Mouse (Mus musculus) cortical plate, adult 2 months (tissue): ENCODE measurements at regions not wholly inside any gene's neighbourhood (a gene's known extent, or its start where the extent isn't known, plus 50 kb on each side); places are given as distances from the start of the nearest gene placed in this dataset.

Experiments used
- CTCF ChIP-seq: fragments of 200-500 bp; IDR thresholded peaks from 2 replicates; pipeline ENCODE4 v1.5.1; 2011; ENCODE audit warnings: mild to moderate bottlenecking, control low read depth, low read length; ENCODE audit not compliant: insufficient read depth; ENCODE audit errors: extremely low read depth
- POLR2A ChIP-seq: fragments of 200-500 bp; IDR thresholded peaks from 2 replicates; pipeline ENCODE4 v1.6.1; 2011; ENCODE audit warnings: mild to moderate bottlenecking, low read length, control low read depth; ENCODE audit not compliant: insufficient read depth; ENCODE audit errors: extremely low read depth

GRCm38 (mm10) chr13:99067504-99067903 is 83.1 kb upstream of the 1700024P04Rik start:
- TF ChIP-seq CTCF (no peak), POLR2A (no peak)
